Mouse (Mus musculus) liver, adult 2 months (tissue): Measurements from ENCODE around the gene Olfr1395.

Experiments
- CTCF ChIP-seq: fragments of 200-500 bp; IDR thresholded peaks from 2 replicates; pipeline ENCODE4 v1.5.1; 2011; ENCODE audit warnings: low read depth, low read length, control low read depth
- POLR2A ChIP-seq: fragments of 200-500 bp; IDR thresholded peaks from 2 replicates; pipeline ENCODE4 v1.6.1; 2011; ENCODE audit warnings: low read length, control low read depth; ENCODE audit not compliant: insufficient read depth; ENCODE audit errors: extremely low read depth

GRCm38 (mm10) chr11:49114158-49114557, 27.9 kb upstream of the Olfr1395 start:
- TF ChIP-seq POLR2A: no peak
- no peak for TF ChIP-seq CTCF
